Mouse (Mus musculus) bone marrow, adult 2 months (tissue): ENCODE measurements around the gene Slc4a8.

Experiments used
- CTCF ChIP-seq: fragments of 200-500 bp; IDR thresholded peaks from 2 replicates; pipeline ENCODE4 v1.5.1; 2011; ENCODE audit warnings: low read length, control low read depth; ENCODE audit not compliant: control insufficient read depth, insufficient read depth
- POLR2A ChIP-seq: fragments of 200-500 bp; IDR thresholded peaks from 2 replicates; pipeline ENCODE4 v1.6.1; 2011; ENCODE audit warnings: low read depth, mild to moderate bottlenecking, control low read depth, low read length, borderline replicate concordance; ENCODE audit not compliant: control insufficient read depth

DNA sequence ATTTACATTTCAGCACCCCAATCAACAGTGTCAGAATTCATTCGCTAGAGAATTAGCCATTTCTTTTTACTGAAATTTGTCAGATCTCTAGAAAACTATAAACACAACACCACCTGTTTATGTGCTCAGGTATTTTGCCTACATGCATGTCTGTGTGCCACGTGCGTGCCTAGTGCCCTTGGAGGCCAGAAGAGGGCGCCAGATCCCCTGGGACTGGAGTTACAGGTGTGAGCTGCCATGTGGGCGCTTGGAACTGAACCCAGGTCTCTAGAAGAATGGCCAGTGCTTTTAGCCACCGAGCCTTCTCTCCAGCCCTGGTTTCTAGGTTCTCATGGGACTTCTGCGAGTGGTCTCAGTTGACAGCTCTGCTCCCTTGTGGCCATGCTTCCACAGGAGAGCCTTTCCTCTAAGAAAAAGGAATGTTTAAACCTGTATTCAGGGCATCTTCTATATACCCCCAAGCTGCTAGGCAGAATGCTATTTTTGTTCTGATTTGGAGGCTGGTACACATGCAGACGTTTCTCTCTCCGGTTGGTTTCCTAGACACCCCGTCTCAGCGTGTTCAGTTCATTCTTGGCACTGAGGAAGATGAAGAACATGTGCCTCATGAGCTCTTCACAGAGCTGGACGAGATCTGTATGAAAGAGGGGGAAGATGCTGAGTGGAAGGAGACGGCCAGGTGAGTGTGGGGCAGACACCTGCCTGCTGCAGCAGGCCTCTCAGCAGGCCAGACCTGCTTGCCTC is 21.9 kb downstream of the Slc4a8 start:
- TF ChIP-seq POLR2A (no peak), CTCF (no peak)
